Mouse (Mus musculus) v-Abl transformed pro-B cells (cell line): ENCODE measurements at regions not wholly inside any gene's neighbourhood (a gene's known extent, or its start where the extent isn't known, plus 50 kb on each side); places are given as distances from the start of the nearest gene placed in this dataset.

ENCODE experiments used
- in situ Hi-C, 2 experiments: fragments of 400-800 bp; cut with MboI; formaldehyde crosslinking; loops; one replicate each; pipeline ENCODE4 v1.15.1; 2025; ENCODE audit not compliant: unreplicated experiment in 2 of 2

DNA sequence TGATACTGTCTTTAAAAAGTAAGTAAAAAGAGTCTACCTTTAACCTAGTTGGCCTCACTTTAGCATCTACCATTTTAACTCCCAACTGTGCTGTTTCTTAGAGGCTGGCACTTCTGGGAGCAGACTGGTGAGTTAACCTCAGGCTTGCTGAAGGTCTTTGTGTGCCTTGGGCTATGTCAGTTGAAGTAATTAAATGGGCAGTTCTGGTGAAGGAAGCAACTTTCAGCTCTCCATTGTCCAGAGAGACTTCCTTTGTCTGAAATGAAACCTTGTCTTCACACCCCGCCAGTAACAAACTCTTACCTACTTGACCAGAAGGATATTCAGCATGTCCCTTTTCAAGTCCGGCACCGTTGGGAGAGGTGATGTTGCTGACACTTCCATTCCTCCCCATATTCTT is 55.5 kb downstream of the Zfp281 start:
- in situ Hi-C loops: loop anchor here in 1 of 2 experiments (10.0 kb wide), 1 partner anchor 55 kb away; the partner anchor contains the start of gene Zfp281

- in situ Hi-C loops: loop anchor here in 1 of 2 experiments (10.0 kb wide), 1 partner anchor 58 kb away; the partner anchor contains the start of gene Zfp281
These were observed 57.6 kb downstream of the Zfp281 start for GRCm38 (mm10) chr1:136682311-136682710.

- in situ Hi-C loops: loop anchor here in 1 of 2 experiments (10.0 kb wide), 1 partner anchor 58 kb away; the partner anchor contains the start of gene Zfp281
These were observed 58.4 kb downstream of the Zfp281 start for GRCm38 (mm10) chr1:136683061-136683531.

- in situ Hi-C loops: loop anchor here in 1 of 2 experiments (10.0 kb wide), 1 partner anchor 59 kb away; the partner anchor contains the start of gene Zfp281
These were observed 58.9 kb downstream of the Zfp281 start for GRCm38 (mm10) chr1:136683561-136684131.

DNA sequence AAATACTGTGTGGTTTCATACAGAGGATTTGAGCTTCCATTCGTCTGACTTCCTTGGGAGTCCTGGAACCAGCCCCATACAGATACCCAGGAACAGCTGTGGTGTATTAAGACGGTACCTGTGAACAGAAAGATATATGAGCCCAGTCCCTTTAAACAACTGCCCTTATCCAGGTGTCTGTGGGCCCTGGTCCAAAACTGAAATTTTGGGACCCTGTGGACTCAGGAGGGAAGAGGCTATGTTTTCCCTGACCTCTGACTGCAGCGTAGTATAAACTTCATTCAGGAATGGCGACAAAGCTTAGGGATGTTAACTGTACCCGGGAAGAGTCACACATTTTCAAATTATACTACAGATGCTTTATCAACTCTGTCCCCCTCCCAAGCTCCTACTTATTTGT is 59.8 kb downstream of the Zfp281 start:
- in situ Hi-C loops: loop anchor here in 1 of 2 experiments (10.0 kb wide), 1 partner anchor 60 kb away; the partner anchor contains the start of gene Zfp281

- in situ Hi-C loops: loop anchor here in 1 of 2 experiments (5.0 to 10.0 kb wide), 2 partner anchors 37 to 61 kb away; partner anchors contain the start of gene Zfp281
These were observed 60.7 kb downstream of the Zfp281 start for GRCm38 (mm10) chr1:136685191-136686060.

- in situ Hi-C loops: loop anchor here in 1 of 2 experiments (5.0 to 10.0 kb wide), 2 partner anchors 36 to 62 kb away; partner anchors contain the start of gene Zfp281
These were observed 61.8 kb downstream of the Zfp281 start for GRCm38 (mm10) chr1:136686467-136686866.

- in situ Hi-C loops: no loop called here
These were observed 65.4 kb downstream of the Zfp281 start for GRCm38 (mm10) chr1:136690068-136690467.

GRCm38 (mm10) chr1:136693421-136693820 is 68.7 kb downstream of the Zfp281 start:
- in situ Hi-C loops: no loop called here

DNA sequence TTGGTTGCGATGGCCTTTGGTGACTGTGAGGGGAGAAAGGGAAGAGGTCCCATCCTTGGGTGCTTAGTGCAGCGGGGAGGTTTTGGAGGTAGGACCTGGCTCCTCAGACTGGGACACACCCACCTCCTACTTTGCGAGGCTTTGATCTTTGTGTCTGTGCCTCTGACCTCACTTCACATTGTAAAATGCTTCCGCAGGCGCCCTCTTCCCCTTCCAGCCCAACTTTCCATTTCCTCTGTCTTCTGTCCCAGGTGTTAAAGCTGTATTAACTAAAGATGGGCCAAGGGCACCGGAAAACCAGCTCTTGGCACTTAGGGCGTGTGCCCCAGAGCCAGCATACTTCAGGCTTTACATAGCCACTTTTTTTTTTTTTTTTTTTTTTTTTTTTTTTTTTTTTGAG is 70.3 kb downstream of the Zfp281 start:
- in situ Hi-C loops: no loop called here

DNA sequence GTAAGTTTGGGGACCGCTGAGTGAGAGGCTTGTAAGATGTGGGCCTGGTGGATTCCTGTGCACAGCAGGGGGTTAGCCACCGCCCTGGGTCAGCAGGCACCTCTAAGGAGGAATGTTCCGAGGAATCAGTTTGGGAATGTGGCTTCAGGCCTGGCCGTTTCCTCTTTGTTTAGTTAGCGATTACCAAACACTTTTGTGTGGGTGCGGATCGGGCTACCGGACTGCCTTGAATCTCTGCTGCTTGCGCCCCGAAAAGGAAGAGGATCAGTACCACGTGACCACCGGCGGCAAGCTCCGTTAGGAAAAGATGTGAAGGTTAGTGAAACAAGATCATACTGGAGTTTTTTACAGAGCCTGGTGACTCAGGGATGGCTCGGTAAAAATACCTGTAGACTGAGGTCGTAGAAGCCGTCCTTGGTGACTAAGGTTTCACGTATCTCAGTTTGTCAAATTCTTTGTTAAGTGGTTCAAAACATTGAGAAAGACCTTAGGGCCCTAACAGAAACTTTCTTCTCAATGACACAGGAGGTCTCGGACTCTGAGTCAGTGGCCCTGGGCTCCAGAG is 71.5 kb downstream of the Zfp281 start:
- in situ Hi-C loops: no loop called here

DNA sequence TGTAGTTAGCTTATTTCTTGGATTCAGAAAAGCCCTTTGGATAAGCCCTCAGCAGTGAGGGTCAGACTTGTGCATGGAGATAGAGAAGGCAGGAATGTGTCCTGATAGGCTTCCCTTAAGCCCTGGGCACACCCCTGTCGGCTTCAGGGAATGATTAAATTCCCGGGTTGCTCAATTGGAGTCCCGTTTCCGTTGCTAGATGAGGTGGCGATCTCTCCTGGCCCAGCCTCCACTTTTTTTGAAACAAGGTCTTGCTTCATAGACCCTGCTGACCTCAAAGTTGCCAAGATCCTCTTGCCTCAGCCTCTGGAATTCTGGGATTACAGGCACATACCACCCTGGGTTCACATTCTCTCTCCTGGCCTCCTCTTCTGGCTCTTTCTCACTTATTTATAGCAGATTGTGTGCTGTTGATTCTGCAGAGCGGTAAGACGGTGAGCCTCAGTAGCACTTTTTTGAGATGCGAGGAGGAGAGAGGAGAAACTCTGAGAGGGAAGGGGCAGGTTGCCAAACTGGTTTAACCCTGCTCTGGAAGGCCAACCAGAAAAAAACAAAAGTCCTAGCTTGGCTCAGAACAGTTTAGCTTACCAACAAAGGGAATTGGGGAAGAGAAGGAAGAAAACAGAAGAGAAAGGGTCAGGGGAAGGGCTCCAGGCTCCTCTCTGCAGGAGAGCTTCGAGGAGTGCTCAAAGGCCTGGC is 73.9 kb downstream of the Zfp281 start:
- in situ Hi-C loops: no loop called here

GRCm38 (mm10) chr1:136699153-136699524 is 74.4 kb downstream of the Zfp281 start:
- in situ Hi-C loops: no loop called here

DNA sequence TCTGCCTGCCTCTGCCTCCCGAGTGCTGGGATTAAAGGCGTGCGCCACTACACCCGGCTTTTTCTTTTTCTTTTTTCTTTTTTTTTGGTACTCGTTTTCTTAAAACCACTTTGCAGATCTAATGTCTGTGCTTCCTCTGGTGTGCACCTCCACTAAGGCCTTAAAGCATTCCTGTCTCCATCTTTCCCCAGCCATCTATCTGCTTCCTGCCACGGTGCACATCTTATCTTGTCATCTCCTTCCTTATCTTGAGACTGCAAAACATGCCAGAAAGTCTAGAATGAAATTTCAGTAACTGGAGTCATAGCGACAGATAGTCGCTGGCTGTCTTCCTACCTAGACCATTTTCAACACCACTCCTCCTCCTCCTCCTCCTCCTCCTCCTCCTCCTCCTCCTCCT is 74.9 kb downstream of the Zfp281 start:
- in situ Hi-C loops: no loop called here

- in situ Hi-C loops: no loop called here
These were observed 79.4 kb downstream of the Zfp281 start for GRCm38 (mm10) chr1:136704139-136704538.

DNA sequence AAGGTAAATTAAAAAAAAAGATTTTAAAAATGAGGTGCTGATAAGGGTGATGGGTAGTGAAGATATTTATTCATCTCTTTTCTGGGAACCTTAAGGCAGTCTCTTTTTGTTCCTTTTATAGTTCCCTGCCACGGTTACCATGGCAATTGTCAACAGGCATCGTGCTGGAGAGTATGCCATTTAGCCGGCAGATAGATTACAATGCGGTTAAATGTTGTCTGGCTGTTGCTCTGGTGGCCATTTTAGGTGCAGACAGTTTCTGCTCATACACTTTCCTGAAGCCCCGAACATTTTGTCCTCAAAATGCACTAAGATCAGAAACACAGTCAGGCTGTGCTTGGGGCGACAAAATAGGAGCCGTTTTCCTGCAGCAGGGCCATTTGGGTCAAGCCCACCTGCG is 81.8 kb downstream of the Zfp281 start:
- in situ Hi-C loops: no loop called here

DNA sequence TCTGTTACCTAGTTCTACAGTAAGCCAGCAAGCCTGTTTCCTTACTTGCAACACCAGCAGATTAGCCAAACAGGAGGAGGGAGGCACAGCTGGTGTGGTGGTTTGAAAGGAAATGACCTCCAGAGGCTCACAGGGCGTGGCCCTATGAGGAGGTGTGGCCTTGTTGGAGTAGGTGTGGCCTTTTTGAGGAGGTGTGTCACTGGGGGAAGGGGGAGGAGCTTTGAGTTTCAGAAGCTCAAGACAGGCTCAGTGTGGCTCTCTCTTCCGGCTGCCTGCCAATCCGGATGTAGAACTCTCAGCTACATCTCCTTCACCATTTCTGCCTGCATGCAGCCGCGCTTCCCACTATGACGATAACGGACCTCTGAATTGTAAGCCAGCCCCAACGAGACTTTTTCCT is 82.7 kb downstream of the Zfp281 start:
- in situ Hi-C loops: no loop called here

DNA sequence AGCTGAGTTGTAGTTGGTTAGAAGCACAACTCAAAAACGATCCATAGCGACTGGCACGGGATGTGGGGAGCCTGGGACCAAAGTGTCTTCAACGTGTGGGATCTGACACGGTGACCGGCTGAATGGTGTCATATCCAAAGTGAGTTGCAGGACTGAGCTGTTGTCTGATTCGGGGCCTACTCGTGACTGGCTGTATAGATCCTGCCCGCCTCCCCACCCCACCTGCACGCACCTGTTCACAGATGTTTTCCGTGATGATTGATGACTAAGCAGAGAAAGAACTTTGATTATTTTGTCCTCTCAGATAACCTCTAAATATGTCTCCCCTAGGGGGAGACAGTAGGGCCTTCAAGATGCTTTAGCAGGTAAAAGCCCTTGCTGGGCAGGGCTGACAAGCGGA is 83.2 kb downstream of the Zfp281 start:
- in situ Hi-C loops: no loop called here

GRCm38 (mm10) chr1:136710196-136710595 is 85.5 kb downstream of the Zfp281 start:
- in situ Hi-C loops: no loop called here

DNA sequence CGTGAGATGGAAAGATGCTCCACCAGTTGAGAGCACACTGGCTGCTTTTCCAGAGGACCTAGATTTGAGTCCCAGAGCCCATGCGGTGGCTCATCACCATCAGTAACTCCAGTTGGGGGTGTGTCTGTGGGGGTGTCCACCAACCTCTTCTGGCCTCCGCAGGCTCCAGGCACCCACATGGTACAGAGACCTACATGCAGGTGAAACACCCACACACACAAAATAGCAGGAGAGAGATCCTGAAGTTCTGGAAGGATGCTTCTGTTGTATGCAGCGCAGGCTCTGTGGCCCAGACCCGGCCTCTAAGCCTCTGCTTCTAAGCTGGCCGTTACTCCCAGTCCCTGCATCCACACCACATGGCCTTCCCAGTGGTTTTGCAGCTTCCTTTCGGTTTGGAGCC is 86.5 kb downstream of the Zfp281 start:
- in situ Hi-C loops: no loop called here
